Mouse (Mus musculus) liver, embryonic 13.5 days (tissue): ENCODE measurements around the gene 4930455H04Rik. TPM values are rescaled to one million over a fixed set of nuclear protein-coding genes. Genes with fewer than 3 reads are reported as not detected.

Experiments used
- polyA plus RNA-seq: library from polyadenylated mRNA; unstranded; fragments of >200 nt; fragmentation: Nextera tagmentation; extraction: Ambion mirVana; gene quantifications from 2 replicates; pipeline ENCODE4 v1.2.1, GENCODE M21; 2015

4930455H04Rik gene
- polyA plus RNA-seq, 1 experiment from 2014 or later, result not detected

Other genes with a start within 250 kb of the 4930455H04Rik start
- gene Agl, start 160.1 kb upstream of the 4930455H04Rik start, polyA plus RNA-seq, result 4.4 and 6.0 TPM in 2 replicates
- gene Frrs1, start 108.8 kb upstream of the 4930455H04Rik start, polyA plus RNA-seq, result 37.6 and 46.4 TPM in 2 replicates
- gene Palmd, start 720 bp downstream of the 4930455H04Rik start, polyA plus RNA-seq, result 3.2 and 5.6 TPM in 2 replicates